Mouse (Mus musculus): ENCODE data around the gene Dmd.

Dmd gene

DNA sequence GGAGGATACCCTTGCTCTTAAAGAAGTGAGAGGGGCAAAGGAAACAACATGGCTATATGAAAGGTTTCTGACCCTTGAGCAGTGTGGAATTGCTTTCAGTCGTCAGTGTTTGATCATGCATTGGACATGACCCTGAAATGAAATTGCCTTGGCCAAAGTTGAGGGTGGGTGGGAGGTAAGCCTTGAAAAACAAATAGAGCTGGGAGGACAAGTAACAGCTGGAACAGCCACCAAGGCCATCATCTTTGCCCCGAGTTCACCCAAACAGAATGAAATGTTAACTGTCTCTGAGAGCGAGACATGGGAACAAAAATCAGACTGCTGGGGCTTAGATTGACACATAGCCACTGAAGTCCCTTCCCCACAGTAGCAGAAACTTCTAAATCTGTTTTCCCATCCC lies 2100.9 kb downstream of the Dmd start:
- DNase-seq: peak in 1 of 2 experiments; percentile 9

GRCm38 (mm10) chrX:85073602-85074001 lies 2124.9 kb downstream of the Dmd start:
- no peak for DNase-seq

DNA sequence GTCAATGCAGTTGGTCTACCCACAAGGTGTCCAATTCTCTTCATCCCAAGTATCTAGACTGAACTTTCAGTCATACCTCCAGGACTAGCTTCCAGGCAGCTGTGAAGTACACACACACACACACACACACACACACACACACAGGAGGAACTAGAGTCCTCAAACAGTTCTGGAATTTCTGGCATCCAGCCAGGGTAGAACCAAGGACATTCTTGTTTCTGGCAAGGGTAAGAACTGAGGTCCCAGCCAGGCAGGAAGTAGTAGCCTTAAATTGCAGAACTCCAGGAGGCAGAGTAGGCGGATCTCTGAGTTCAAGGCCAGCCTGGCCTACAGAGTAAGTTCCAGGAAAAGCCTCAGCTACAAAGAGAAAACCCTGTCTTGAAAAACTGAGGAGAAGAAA lies 2128.2 kb downstream of the Dmd start:
- peak; percentile 2 to 19 for DNase-seq

GRCm38 (mm10) chrX:85077605-85078004 lies 2128.9 kb downstream of the Dmd start:
- DNase-seq: no peak

DNA sequence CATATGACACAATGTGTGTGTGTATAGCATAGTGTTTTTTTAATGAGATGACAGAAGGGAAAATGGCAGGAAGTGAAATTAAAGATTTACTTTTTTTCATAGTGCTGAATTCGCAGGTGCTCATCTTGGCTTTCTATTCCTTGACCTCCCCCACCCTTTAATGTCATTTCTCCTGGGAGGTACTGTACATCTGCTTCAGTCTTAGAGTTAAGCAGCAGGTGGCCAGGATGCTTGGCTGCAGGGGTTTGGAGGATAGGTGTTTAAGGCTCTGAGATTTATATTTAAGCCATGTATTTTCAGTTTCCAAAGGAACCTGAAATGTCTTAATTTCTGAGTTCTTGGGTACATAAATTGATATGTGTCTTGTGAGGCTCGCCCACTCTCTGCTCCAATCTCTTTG lies 2130.5 kb downstream of the Dmd start:
- no peak for DNase-seq

DNA sequence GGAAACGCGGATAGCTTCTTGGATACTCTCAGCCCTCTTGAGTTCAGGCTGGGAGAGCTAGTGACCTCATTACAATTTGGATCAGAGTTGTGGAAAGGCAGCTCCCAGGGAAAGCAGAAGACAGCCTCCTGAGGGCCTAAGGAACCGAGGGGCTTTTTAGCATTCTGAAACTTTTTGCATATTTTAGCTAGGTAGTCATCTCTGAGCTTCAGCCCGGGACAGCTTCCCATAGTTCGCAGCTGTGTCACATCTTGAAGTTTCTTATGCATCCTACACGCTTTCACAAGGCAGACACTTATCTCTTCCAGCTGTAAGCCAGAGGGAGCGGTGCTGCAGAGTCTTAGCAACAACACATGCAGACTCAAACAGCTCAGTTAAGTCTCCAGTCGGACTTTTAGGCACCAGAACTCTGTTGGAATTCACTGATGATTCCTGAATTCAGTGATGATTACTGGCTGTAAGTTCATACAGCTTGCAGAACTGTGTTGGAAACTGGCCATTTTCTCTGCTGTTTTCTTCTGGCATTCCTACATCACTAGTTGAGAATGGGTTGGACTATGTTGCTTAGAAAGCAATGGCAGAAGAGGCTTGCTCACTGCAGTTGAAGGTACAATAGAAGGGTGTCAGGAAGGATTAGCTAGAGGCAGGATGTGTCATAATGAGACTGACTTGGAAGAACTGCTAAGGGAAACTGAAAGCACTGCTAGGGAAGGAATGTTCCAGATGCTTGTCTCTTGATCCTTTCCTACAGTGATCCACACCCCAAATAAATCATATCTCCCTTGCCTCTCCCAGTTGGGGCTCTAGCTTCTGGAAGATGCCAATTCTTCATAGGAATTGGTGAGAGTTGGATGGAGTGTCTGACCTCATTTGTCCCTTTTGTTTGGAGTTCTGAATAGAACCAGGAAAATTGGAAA lies 2135.8 kb downstream of the Dmd start:
- DNase-seq: peak; percentile 3 to 15

DNA sequence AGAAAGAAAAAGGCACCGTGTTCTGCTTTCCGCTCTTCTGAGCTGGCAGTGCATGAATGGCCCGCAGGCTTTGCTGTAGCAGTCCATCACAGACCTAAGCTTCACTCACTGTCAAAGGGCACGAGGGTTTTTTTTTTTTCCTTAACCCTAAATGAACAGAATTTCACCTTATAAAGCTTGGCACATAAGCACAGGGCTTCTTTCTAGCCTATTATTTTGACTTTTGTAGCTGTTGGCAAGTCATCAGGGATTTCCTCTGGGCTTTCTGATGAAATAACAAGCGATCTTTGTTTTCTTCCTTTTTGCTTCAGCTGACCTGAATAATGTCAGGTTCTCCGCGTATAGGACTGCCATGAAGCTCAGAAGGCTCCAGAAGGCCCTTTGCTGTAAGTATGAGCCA lies 2140.8 kb downstream of the Dmd start:
- DNase-seq: no peak

DNA sequence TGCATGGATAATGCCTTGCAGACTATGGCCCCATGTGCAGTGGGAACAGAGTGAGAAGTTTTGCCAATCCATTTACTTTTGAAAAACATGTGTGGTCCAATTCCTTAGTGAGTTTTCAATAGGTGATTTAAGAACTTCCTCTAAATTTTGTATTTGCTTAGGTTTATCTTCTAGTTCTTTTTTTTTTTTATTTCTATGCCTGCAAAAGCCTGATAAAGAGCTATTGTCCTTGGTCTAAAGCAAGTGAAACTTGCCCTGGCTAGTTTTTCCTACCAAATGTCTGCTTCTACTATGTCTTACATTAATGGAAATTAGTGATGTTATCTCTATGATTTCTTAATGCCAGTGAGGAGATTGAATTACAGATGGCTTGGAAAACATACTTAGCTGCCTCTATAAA lies 2144.7 kb downstream of the Dmd start:
- DNase-seq: no peak

GRCm38 (mm10) chrX:85098691-85099090 lies 2150.0 kb downstream of the Dmd start:
- DNase-seq: no peak

DNA sequence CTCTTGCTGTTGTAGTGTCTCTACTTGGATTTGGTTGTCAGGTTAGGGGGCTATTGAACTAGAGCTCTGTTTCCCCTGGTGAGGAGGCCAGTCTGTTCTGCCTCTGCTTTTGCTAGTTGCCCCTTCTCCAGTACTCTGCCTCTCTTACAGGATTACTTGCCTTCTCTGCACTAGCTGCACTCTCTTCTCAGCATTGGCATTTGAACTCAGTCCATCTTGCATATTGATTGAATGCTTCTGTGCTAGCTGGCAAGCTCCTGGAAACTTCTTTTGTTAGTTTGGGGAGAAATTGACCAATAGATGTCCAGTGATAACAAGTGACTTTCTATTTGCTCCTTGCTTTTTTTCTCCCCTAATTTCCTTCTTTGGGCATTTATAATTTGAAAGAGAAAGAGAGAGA lies 2163.7 kb downstream of the Dmd start:
- no peak for DNase-seq

GRCm38 (mm10) chrX:85132706-85133105 lies 2184.0 kb downstream of the Dmd start:
- no peak for DNase-seq

DNA sequence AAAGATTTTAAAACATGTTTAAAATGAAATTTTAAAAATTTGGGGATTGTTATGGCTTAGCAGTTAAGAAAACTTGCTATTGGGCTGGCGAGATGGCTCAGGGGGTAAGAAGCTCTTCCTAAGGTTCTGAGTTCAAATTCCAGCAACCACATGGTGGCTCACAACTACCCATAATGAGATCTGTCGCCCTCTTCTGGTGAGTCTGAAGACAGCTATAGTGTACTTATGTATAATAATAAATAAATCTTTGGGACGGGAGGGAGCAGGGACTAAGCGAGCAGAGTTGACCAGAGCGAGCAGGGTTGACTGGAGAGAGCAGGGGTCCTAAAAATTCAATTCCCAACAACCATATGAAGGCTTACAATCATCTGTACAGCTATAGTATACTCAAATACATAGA lies 2188.6 kb downstream of the Dmd start:
- no peak for DNase-seq

- DNase-seq: no peak
Measured at GRCm38 (mm10) chrX:85171264-85171663, 2222.6 kb downstream of the Dmd start.

DNA sequence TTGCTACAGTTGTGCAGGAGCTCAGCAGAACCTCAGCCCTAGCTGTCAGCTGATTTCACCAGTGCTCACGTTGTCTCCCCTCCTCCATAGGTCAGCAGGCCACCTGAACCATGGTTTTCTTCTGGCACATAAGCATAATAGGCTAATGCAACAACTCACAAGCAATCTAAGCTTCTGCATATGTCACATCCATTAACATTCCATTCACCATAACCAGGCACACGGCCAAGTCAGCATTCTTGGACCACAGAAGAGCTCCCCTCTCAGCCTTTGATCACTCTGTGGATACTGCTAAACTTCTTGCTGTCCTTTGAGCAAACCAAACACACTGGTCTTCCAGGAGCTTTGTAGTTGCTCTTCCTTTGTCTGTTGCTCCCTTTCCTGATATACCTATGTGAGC lies 2238.9 kb downstream of the Dmd start:
- DNase-seq: peak; percentile 12 to 35

- no peak for DNase-seq
Measured at GRCm38 (mm10) chrX:85193856-85194255, 2245.2 kb downstream of the Dmd start.

DNA sequence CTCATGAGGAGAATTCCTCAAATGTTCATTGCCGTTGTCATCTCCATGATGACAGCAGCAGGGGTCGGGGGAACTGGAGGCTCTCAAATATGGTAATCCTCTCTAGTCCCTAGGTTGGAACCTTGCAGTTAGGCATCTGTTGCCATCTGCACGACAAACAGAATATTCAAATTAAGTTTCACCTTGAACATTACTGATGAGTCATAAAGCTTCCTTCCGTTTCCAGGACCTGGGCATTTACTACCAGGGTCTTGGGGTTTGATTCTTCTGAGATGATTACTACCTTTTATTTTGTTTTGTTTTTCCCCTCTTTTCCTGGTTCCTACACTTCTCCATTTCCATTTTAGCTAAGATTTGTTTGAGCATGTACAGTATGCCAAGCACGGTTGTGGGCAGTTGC lies 2249.0 kb downstream of the Dmd start:
- no peak for DNase-seq

- no peak for DNase-seq
Measured at GRCm38 (mm10) chrX:85199398-85199797, 2250.7 kb downstream of the Dmd start.

DNA sequence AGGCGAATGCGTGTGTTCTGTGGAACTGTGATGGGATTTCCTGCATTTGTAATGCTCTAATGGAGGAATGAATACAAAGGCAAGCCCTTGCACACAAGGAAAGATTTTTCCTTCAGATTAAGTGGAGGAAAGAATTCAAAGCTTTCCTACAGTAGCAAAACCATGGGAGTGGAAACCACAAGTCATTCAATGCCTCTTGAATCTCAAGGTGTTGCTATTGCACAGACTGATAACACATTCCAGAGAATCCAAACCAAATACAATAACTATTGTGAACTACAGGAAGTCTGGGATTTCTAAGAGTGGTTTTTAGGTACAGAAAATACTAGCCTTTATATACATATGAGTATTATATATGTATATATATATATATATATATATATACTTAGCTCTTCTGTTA lies 2258.3 kb downstream of the Dmd start:
- no peak for DNase-seq

DNA sequence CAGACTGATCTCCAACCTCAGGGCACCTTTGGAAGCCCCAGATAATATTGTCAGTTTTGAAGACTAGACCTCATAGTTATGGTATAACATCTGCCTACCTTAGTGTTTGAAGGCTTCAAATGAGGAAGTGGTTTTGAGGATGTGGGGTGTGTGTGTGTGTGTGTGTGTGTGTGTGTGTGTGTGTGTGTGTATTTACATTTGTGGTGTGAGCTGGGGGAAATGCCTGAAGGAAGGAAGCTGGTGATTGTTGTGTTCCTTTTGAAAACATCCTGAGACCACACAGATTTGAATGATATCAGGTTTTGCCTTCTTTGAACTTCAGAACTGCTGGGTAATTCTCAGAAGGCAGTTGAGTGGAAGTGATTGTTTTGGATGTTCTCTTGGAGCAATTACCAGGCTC lies 2278.2 kb downstream of the Dmd start:
- DNase-seq: no peak

DNA sequence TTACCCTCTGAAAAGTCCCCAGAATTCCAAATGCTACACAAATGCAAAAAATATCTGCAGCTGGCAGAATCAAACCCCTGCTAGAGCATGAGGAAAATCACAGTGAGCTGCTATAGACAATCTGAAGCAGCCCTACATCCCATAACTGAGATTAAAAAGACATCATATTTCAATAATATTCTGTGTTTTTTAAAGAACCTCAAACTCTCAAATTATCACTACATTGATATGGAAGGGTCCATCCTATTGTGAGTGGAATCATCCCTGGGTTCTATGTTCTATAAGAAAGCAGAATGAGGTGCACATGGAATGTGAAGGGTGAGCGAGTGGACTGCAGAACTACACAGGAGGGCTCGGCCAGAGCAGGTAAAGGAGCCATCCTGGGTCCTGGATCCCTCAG lies 2300.7 kb downstream of the Dmd start, which contains the start of gene Fthl17a:
Gene Fthl17a (plus strand): TSS at position 301 of the 400 bp plus-strand sequence.
- DNase-seq: no peak

Measured in kidney, postnatal 4 days (tissue).